Mouse (Mus musculus): ENCODE results near the gene Rad17. TPM values are rescaled to one million over a fixed set of nuclear protein-coding genes. Genes with fewer than 3 reads are reported as not detected.

Gene Rad17
- 7.3 and 7.8 TPM in 2 replicates for polyA plus RNA-seq (2012; rRNA removed)

GRCm38 (mm10) chr13:100650550-100651438 is at the start of gene Rad17, which contains the start of gene Ak6:
TSS of gene Rad17 (minus strand) at chr13:100651051.
TSS of gene Ak6 (plus strand) at chr13:100650979.

DNA sequence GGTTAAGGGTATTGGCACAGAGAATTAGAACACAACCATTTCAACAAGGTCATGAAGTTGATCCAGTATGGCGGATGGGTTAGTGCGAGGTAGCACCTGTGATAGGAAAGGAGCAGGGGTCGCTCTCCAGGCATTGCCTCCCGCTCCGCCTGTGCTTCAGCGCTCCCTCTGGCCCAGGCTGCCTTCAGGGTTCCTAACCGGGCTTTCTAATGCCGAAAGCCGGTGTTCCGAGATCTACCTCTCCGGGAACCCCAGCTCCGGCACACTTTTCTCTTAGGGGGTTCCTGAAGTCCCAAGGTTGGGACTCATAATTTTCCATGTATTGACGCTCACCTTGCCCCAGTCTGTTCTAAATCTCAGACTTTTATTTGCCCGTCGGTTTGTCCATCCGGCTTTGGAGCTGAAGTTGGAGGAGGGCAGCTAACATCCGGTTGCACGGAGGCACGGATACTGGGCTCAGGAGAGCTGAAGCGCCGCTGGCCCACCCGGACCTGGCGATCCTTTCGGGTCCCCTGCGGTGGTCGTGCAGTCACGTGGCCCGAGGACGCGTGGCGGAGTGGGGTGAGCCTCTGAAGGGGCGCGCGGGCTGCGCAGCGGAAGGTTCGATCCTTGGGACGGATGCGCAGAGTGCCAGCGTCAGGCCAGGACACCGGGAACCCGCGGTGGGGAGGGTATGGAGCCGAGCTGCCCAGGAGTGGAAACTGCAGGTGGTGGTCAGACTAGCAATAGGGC is 18.6 kb upstream of the Rad17 start, which contains the start of gene Ccdc125:
Gene Ccdc125, plus strand, starts transcription at position 427 of the 732 bp plus-strand sequence.

DNA sequence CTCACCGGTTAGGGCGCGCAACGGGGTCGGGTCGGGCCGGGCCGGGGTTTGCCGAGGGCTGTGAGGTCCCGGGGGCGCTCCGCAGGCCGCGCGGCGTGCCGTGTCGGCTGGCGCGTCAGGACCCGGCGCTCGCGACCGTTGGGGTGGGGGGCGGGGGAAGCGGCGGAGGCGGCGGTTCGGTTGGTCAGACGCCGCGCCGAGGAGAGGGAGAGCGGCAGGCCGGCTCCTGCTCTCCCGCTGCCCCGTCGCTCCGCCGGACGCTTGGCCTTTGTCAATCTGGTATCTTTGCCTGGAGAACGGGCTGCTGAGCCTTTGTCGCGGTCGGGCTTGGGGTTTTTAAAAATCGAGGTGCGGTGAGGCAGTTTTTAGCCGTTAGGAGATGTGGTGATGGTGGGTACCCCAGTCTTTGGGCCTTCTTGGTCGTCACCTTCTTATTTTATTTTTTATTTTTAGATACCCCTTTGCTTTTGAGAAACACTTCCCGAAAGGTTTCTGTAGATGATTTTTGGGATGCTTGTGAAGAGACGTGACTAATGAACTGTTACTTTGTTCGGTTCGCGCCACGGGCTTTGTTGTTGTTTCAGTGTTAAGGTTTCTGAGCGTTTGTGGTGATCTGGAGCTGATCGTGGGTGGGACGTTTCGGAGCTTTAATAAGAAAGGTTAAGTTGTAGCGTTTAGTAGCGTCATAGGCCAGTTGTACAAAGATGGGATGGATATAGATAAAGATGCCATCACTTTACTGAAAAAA is 762 bp upstream of the Rad17 start, which contains the start of gene Taf9:
Gene Taf9, plus strand, starts transcription at position 141 of the 748 bp plus-strand sequence.

GRCm38 (mm10) chr13:100616181-100617087 is 34.4 kb downstream of the Rad17 start, which contains the start of gene Marveld2:
TSS of gene Marveld2 (minus strand) at chr13:100616971.

Other genes starting within 250 kb of the Rad17 start
- 0.02 TPM in 1 of 2 replicates, not detected in the other for gene Naip1, start 198.2 kb downstream of the Rad17 start, polyA plus RNA-seq (2012; rRNA removed)
- 17.5 and 18.2 TPM in 2 replicates for gene Gtf2h2, start 158.5 kb downstream of the Rad17 start, polyA plus RNA-seq (2012; rRNA removed)
- 6.8 and 7.2 TPM in 2 replicates for gene Ocln, start 98.3 kb downstream of the Rad17 start, polyA plus RNA-seq (2012; rRNA removed)
- 9.1 and 9.2 TPM in 2 replicates for gene Marveld2, start 34.1 kb downstream of the Rad17 start, polyA plus RNA-seq (2012; rRNA removed)
- gene Ak6, start 72 bp downstream of the Rad17 start, polyA plus RNA-seq (2012; rRNA removed) = 80.9 and 84.5 TPM in 2 replicates
- 6.3 and 9.4 TPM in 2 replicates for gene Taf9, start 528 bp upstream of the Rad17 start, polyA plus RNA-seq (2012; rRNA removed)
- 6.6 and 7.2 TPM in 2 replicates for gene Ccdc125, start 18.7 kb upstream of the Rad17 start, polyA plus RNA-seq (2012; rRNA removed)
- 14.2 and 15.2 TPM in 2 replicates for gene Cdk7, start 79.9 kb upstream of the Rad17 start, polyA plus RNA-seq (2012; rRNA removed)
- 37.2 and 46.1 TPM in 2 replicates for gene Mrps36, start 93.6 kb upstream of the Rad17 start, polyA plus RNA-seq (2012; rRNA removed)
- 8.8 and 8.9 TPM in 2 replicates for gene Cenph, start 124.8 kb upstream of the Rad17 start, polyA plus RNA-seq (2012; rRNA removed)
- 54.5 and 56.6 TPM in 2 replicates for gene Ccnb1, start 135.5 kb upstream of the Rad17 start, polyA plus RNA-seq (2012; rRNA removed)
- 20.4 and 21.3 TPM in 2 replicates for gene Slc30a5, start 182.4 kb upstream of the Rad17 start, polyA plus RNA-seq (2012; rRNA removed)

Measured in liver, embryonic 18 days (tissue).